Mouse (Mus musculus) thymus, postnatal 36 days (tissue): Measurements from ENCODE around the gene Pim2.
"Not testable (repeated sequence)": the region's sequence is repeated elsewhere in the genome, so short reads cannot be mapped to it uniquely, and the experiment has no call there.

Experiments used
- DNase-seq, 2 experiments: peaks; one replicate each; pipeline ENCODE4 v3.0.0; 2022; ENCODE audit warnings: mixed read lengths in 2 of 2

Gene Pim2

DNA sequence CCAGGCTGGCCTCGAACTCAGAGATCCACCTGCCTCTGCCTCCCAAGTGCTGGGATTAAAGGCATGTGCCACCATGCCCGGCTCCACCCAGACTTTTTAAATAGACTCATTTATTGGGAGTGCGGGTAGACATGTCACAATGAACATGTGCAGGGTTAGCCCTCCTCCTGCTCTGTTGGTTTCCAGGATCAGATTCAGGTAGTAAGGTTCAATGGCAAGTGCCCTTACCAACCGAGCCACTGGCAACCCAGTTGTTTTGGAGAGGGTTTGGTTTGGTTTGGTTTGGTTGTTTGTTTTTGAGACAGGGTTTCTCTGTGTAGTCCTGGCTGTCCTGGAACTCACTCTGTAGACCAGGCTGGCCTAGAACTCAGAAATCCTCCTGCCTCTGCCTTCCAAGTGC is 31.2 kb downstream of the Pim2 start, which contains the start of gene Gm10490:
Gm10490 (plus strand) TSS at position 301 of the 400 bp plus-strand sequence.
- DNase-seq = not testable (repeated sequence)

DNA sequence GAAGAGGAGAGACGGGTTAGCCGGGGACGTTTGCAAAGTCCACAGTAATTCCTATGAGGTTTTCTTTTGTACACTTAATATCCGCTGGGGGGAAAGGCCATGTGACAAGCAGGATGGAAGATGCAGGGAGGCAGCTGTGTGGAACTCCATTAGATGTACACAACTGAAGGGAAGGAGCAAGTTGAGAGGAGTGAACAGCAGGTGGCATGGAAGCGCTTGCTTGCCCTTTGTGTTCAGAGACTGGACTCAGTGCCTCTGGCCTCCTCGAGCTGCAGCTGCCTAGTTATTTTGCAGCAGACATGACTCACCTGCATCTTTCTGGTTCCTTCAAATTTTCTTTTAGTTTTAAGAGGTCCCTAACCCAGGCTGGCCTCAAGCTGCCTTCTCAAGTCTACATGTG is 32.4 kb downstream of the Pim2 start:
- DNase-seq = no peak

DNA sequence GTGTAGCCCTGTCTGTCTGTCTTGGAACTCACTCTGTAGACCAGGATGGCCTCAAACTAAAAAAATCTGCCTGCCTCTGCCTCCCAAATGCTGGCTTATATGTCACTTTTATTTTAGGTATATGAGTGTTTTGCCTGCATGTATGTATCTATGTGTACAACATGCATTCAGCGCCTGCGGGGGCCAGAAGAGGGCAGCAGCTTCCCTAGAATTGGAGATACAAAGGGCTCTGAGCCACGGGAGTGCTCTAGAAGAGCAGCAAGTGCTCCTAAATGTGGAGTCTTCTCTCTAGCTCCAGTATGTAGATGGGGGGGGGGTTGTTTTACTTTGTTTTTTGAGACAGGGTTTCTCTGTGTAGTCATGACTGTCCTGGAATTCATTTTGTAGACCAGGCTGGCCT is 37.6 kb downstream of the Pim2 start:
- peak; percentile 28 to 52 for DNase-seq

DNA sequence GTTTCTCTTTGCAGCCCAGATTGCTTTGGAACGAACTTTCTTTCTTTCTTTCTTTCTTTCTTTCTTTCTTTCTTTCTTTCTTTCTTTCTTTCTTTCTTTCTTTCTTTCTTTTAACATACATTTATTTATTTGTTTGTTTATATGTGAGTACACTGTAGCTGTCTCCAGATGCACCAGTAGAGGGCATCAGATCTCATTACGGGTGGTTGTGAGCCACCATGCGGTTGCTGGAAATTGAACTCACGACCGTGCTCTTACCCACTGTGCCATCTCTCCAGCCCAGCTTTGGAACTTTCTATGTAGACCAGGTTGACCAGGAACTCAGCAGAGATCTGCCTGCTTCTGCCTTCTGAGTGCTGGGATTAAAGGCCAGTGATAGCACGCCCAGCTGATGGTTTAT is 39.9 kb downstream of the Pim2 start:
- DNase-seq = not testable (repeated sequence)

DNA sequence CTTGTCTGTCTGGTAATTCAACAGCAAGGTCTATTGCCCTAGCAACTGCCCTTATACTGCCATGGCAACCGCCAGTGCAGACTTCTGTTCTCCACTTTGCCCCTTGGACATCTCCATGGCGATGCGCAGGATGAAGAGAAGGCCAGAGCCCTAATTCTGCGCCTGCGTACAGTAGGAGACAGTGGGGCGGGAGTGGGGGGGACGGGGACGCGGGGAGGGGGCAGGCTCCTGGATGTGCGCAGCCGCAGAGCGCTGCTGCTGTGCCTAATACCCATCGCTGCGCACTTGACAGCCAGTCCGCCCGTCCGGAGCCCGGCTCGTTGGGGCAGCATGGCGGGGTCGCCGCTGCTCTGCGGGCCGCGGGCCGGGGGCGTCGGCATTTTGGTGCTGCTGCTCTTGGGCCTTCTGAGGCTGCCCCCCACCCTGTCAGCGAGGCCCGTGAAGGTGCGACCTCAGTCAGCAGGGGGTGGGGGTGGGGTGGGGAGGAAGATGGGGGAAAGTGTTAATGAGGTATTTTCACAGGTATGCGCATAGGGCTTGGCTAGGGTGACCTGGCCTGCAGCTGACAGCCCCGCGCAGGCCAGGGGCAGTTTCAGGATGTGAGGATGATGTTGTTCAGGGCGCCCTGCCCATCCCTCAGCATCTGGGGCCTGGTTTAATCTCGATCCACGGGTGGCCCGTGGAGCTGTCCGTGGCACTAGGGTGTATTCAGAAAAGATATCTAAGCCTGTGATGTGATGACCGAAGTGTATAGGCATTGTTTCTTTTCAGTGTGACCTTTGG is 41.7 kb downstream of the Pim2 start, which contains the start of gene Pcsk1n:
Pcsk1n (plus strand) TSS at position 222 of the 783 bp plus-strand sequence.
- DNase-seq = no peak

DNA sequence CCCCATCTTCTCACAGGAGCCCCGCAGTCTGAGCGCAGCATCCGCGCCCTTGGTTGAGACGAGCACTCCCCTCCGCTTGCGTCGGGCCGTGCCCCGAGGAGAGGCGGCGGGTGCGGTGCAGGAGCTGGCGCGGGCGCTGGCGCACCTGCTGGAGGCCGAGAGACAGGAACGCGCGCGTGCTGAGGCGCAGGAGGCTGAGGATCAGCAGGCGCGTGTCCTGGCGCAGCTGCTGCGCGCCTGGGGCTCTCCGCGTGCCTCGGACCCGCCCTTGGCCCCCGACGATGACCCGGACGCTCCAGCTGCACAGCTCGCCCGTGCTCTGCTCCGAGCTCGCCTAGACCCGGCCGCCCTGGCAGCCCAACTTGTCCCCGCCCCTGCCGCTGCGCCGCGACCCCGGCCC is 44.0 kb downstream of the Pim2 start:
- DNase-seq = no peak

DNA sequence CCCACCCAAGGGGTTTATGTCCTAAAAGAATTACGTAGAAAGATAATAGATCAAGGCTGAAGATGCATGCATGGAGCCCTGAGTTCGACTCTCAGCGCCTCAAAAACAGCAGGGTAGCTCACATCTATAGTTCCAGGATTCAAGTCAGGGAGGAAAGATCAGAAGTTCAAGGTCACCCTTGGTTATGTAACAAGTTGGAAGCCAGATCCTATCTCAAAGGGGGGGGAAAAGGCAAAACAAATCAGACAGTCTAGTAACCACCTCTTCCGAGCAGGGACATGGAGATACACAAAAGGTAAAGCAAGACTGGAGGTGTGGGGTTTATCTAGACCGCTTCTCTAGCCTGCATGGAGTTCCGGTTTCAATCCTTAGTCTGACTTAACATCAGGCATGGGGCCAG is 48.2 kb downstream of the Pim2 start:
- DNase-seq = no peak

DNA sequence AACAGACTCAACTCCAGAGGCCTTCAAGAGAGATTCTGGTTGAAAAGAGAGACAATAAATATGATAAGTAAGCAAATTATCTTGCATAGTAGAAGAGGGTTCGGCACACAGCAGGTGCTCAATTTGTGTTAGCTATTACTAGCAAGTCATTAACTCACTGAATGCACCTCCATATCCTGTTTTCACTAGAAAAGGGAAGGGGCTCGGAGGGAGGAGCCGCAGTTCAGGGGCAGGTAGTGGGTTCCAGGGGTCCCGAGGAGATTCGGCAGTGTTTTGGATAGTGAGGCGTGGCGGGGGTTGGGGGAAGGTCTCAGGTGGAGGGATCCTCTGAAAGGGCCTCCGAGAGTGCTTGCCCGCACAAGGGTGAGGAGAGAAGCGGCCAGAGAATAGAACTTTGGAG is 49.1 kb downstream of the Pim2 start:
- no peak for DNase-seq

DNA sequence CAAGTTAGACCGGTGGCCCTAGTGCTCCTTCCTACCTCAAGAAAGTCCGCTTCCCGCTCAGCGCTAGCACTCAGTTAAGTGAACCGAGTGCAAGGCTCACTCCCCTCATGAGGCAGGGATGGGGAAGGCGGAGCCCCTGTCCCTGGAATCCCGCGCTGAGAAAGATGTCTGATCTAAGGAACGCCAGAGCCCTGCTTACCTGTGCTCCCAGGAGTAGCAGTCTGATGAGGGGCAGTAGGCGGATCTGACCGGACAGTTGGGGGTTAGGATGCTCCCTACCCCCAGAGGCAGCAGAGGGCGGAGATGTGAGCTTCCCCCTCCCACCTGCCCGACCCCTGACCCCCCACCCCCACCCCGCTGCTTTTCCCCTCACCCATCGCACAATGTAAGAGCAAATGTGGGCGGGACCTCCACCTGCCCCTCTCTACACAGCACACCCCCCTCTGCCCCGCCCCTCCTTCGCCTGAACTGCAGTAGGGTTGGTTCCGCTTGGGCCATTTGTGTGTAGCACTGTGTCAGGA is 50.3 kb downstream of the Pim2 start, which contains the start of gene Eras:
Eras (minus strand) TSS at position 338 of the 521 bp plus-strand sequence.
- no peak for DNase-seq
